Mouse (Mus musculus): ENCODE results near the gene Ythdf2. TPM values are rescaled to one million over a fixed set of nuclear protein-coding genes. Genes with fewer than 3 reads are reported as not detected.

Ythdf2 gene
- polyA plus RNA-seq, 2 experiments, result 32.3 to 109 TPM

DNA sequence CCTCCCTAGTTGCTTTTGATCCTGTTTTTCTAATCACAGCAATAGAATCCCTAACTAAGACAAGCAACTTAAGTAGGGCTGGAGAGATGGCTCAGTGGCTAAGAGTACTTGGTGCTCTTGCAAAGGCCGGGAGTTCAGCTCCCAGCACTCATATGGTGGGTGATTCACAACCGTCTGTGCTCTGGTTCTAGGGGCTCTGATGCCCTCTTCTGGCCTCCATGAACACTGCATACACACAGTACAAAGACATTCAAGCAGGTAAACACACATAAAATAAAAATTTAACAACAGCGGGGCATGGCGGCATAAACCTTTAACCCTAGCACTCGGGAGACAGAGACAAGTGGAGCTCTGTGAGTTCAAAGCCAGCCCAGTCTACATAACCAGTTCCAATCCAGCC, 65.9 kb downstream of the Ythdf2 start:
- no peak overlapping the region for H3K9ac ChIP-seq (ENCODE audit: low read depth, low read length, severe bottlenecking)
- no peak for TF ChIP-seq POLR2A (IDR thresholded peaks at IDR 0.05; ENCODE audit: borderline replicate concordance, extremely low read depth, insufficient read depth, insufficient read length)
- WGBS, result 64% methylated on average over 5 of the region's 5 CpGs
- no peaks in the 10 kb centered on the region for H3K9me3 ChIP-seq (ENCODE audit: control insufficient read depth, low read length)
- peaks cover 38% of the 10 kb centered on the region for H3K27me3 ChIP-seq (ENCODE audit: control insufficient read depth, insufficient read depth, low read length)
- no peak overlapping the region for H3K4me2 ChIP-seq (replicated peaks; ENCODE audit: low read depth, low read length, severe bottlenecking)
- ATAC-seq (ENCODE audit: low FRiP score, low read depth), result no peak
- H3K4me1 ChIP-seq (ENCODE audit: control insufficient read depth, insufficient read depth, low read length), result no peaks in the 10 kb centered on the region
- no peak for DNase-seq (ENCODE audit: low spot score)
- no peaks in the 10 kb centered on the region for H3K36me3 ChIP-seq (ENCODE audit: control insufficient read depth, insufficient read depth, low read length)
- no peak overlapping the region for H3K27ac ChIP-seq (replicated peaks; ENCODE audit: low read depth, low read length)
- no peak overlapping the region for H3K4me3 ChIP-seq (replicated peaks; ENCODE audit: low read length)

DNA sequence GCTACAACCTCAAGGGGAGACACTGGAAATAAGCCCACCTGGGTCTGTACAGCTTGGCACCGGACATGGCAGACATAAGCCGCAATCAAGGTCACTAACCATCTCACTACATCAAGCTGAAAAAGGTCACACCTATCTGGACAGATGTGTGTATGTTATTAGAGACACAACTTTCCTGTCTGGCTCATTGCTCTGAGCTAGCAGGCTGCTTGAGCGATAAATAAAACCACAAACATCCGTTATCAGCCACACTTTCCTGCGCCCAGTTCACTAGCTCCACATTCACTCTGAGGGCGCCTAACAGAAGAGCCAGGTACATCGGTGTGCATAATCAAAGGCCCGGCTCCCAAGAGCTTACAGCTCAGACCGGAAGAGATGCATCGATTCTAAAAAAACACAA, 67.0 kb downstream of the Ythdf2 start:
- no peak for TF ChIP-seq POLR2A (IDR thresholded peaks at IDR 0.05; ENCODE audit: borderline replicate concordance, extremely low read depth, insufficient read depth, insufficient read length)
- WGBS, result 37% methylated on average over 10 of the region's 10 CpGs
- Histone ChIP-seq H3K4me2 (replicated peaks; ENCODE audit: low read depth, low read length, severe bottlenecking) (peak overlapping the region; percentile 91), H3K4me1 (ENCODE audit: control insufficient read depth, insufficient read depth, low read length) (no peaks in the 10 kb centered on the region), H3K27me3 (ENCODE audit: control insufficient read depth, insufficient read depth, low read length) (peaks cover 38% of the 10 kb centered on the region), H3K27ac (replicated peaks; ENCODE audit: low read depth, low read length) (no peak overlapping the region), H3K36me3 (ENCODE audit: control insufficient read depth, insufficient read depth, low read length) (no peaks in the 10 kb centered on the region), H3K9me3 (ENCODE audit: control insufficient read depth, low read length) (no peaks in the 10 kb centered on the region), H3K9ac (ENCODE audit: low read depth, low read length, severe bottlenecking) (no peak overlapping the region), H3K4me3 (replicated peaks; ENCODE audit: low read length) (peak overlapping the region; percentile 50; the same call in 1 of the 2 replicates)
- no peak for DNase-seq (ENCODE audit: low spot score)
- ATAC-seq (ENCODE audit: low FRiP score, low read depth), result no peak

DNA sequence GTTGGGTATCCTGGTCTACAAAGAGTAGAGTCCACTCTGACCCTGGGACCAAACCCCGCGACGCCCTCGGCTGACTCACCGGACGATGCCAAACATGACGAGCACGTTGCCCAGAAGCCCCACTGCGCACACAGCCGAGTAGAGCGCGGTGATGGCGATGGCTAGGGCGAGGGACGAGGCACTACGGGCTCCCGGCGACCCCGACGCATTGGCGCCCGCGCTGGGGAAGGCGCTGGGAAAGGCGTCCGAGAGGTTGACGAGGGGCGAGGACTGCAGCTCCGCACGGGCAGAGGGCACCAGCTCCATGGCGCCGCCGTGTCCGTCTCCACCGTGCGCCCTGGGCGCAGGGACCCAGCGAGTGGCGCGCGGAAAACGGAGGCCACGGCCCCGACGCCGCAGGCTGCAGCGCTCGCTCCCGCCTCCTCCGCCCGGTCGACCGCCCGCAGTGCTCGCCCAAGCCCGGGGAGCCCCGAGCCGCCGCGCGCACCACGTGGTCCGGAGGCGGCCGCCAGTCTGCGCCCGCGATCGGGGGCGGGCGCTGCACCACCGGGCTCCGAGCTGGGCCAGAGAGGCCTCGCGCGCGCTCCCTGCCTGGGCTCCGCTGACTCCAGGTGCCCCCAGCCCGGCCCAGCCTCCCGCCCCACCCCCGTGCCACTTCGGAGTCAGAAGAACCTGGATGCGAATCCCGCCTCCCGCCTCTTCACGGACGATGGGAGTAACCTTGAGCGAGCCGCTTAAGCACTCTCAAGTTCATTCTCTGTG, 67.8 kb downstream of the Ythdf2 start, which contains the start of gene Oprd1:
TSS of gene Oprd1 (minus strand) at position 407 of the 762 bp plus-strand sequence.
- 1% methylated on average over 61 of the region's 89 CpGs for WGBS
- no peak for TF ChIP-seq POLR2A (IDR thresholded peaks at IDR 0.05; ENCODE audit: borderline replicate concordance, extremely low read depth, insufficient read depth, insufficient read length)
- DNase-seq (ENCODE audit: low spot score) (no peak), ATAC-seq (ENCODE audit: low FRiP score, low read depth) (no peak)
- H3K27ac ChIP-seq (replicated peaks; ENCODE audit: low read depth, low read length), result no peak within 1 kb of the TSS
- no peaks in the 10 kb centered on the region for H3K36me3 ChIP-seq (ENCODE audit: control insufficient read depth, insufficient read depth, low read length)
- H3K27me3 ChIP-seq (ENCODE audit: control insufficient read depth, insufficient read depth, low read length), result peaks cover 38% of the 10 kb centered on the region
- H3K4me2 ChIP-seq (replicated peaks; ENCODE audit: low read depth, low read length, severe bottlenecking), result peak within 1 kb of the TSS; percentile 91
- H3K9me3 ChIP-seq (ENCODE audit: control insufficient read depth, low read length), result no peaks in the 10 kb centered on the region
- H3K4me3 ChIP-seq (replicated peaks; ENCODE audit: low read length), result peak within 1 kb of the TSS; percentile 50
- no peaks in the 10 kb centered on the region for H3K4me1 ChIP-seq (ENCODE audit: control insufficient read depth, insufficient read depth, low read length)
- H3K9ac ChIP-seq (ENCODE audit: low read depth, low read length, severe bottlenecking), result peak within 1 kb of the TSS; percentile 48

DNA sequence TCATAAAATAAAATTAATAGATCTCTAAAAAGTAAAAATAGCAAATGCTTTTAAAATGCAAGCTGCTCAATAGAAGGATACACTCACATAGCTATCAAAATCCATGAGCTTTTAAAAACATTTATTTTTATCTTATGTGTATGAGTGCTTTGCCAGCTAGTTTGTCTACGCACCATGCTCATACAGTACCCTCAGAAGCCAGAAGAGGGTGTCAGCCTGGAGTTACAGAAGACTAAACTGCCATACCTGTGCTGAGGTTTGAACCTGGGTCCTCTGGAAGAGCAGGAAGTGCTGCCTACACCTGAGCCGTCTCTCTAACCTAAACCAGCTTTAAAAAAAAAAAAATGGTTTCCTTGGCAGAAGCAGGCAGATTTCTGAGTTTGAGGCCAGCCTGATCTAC, 73.5 kb downstream of the Ythdf2 start:
- no peak overlapping the region for H3K9ac ChIP-seq (ENCODE audit: low read depth, low read length, severe bottlenecking)
- H3K27ac ChIP-seq (replicated peaks; ENCODE audit: low read depth, low read length), result no peak overlapping the region
- TF ChIP-seq POLR2A (IDR thresholded peaks at IDR 0.05; ENCODE audit: borderline replicate concordance, extremely low read depth, insufficient read depth, insufficient read length), result no peak
- H3K4me3 ChIP-seq (replicated peaks; ENCODE audit: low read length), result no peak overlapping the region
- DNase-seq (ENCODE audit: low spot score), result no peak
- whole genome bisulfite sequencing, result 85% methylated on average over 2 of the region's 2 CpGs
- no peak for ATAC-seq (ENCODE audit: low FRiP score, low read depth)
- peaks cover 11% of the 10 kb centered on the region; the same call in 1 of the 2 replicates for H3K27me3 ChIP-seq (ENCODE audit: control insufficient read depth, insufficient read depth, low read length)
- no peak overlapping the region for H3K4me2 ChIP-seq (replicated peaks; ENCODE audit: low read depth, low read length, severe bottlenecking)
- no peaks in the 10 kb centered on the region for H3K36me3 ChIP-seq (ENCODE audit: control insufficient read depth, insufficient read depth, low read length)
- H3K9me3 ChIP-seq (ENCODE audit: control insufficient read depth, low read length), result no peaks in the 10 kb centered on the region
- no peaks in the 10 kb centered on the region for H3K4me1 ChIP-seq (ENCODE audit: control insufficient read depth, insufficient read depth, low read length)

DNA sequence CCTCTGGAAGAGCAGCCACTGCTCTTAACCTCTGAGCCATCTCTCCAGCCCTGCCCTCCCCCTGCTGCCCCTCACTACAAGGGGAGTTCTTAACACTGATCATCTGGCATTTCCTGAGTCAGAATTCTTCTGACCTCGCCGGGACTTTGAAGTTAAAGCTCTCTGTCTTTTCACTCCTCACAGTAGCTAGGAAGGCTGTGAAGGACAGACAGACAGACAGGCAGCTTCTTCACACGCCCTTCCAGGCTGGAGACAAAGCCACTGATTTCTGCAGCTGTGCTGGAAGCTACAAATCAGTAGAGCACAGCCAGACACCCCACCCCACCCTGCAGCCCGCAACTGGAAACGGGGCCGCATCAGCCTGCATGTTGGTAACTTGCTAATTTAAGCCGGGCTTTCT, 75.1 kb downstream of the Ythdf2 start:
- Histone ChIP-seq H3K27me3 (ENCODE audit: control insufficient read depth, insufficient read depth, low read length) (peaks cover 4% of the 10 kb centered on the region; the same call in 1 of the 2 replicates), H3K4me2 (replicated peaks; ENCODE audit: low read depth, low read length, severe bottlenecking) (no peak overlapping the region), H3K4me3 (replicated peaks; ENCODE audit: low read length) (no peak overlapping the region), H3K9ac (ENCODE audit: low read depth, low read length, severe bottlenecking) (no peak overlapping the region), H3K4me1 (ENCODE audit: control insufficient read depth, insufficient read depth, low read length) (no peaks in the 10 kb centered on the region), H3K9me3 (ENCODE audit: control insufficient read depth, low read length) (no peaks in the 10 kb centered on the region), H3K36me3 (ENCODE audit: control insufficient read depth, insufficient read depth, low read length) (no peaks in the 10 kb centered on the region), H3K27ac (replicated peaks; ENCODE audit: low read depth, low read length) (no peak overlapping the region)
- DNase-seq (ENCODE audit: low spot score) (no peak), ATAC-seq (ENCODE audit: low FRiP score, low read depth) (no peak)
- TF ChIP-seq POLR2A (IDR thresholded peaks at IDR 0.05; ENCODE audit: borderline replicate concordance, extremely low read depth, insufficient read depth, insufficient read length), result no peak
- WGBS, result 74% methylated on average over 7 of the region's 7 CpGs

Small RNA genes lying within 50 kb of the gene (microRNA-seq; reads per million reads assigned to microRNA genes)
- not detected for gene Gm22033

Other genes with a start within 250 kb of the Ythdf2 start
- gene Gm10300, start 137.6 kb downstream of the Ythdf2 start, polyA plus RNA-seq (2012; rRNA removed), result 0.08 and 0.12 TPM in 2 replicates
- 0.08 TPM in 1 of 2 replicates, not detected in the other for gene Gm10300, start 137.6 kb downstream of the Ythdf2 start, polyA plus RNA-seq (2014; fragmentation: Nextera tagmentation; extraction: Ambion mirVana)
- gene Epb41, start 137.0 kb downstream of the Ythdf2 start, polyA plus RNA-seq (2012; rRNA removed), result 60.6 and 61.3 TPM in 2 replicates
- 76.0 and 76.4 TPM in 2 replicates for gene Epb41, start 137.0 kb downstream of the Ythdf2 start, polyA plus RNA-seq (2014; fragmentation: Nextera tagmentation; extraction: Ambion mirVana)
- 0.65 and 0.91 TPM in 2 replicates for gene Oprd1, start 67.8 kb downstream of the Ythdf2 start, polyA plus RNA-seq (2012; rRNA removed)
- 0.18 and 0.23 TPM in 2 replicates for gene Oprd1, start 67.8 kb downstream of the Ythdf2 start, polyA plus RNA-seq (2014; fragmentation: Nextera tagmentation; extraction: Ambion mirVana)
- 33.8 and 34.2 TPM in 2 replicates for gene Gmeb1, start 49.3 kb upstream of the Ythdf2 start, polyA plus RNA-seq (2012; rRNA removed)
- 28.4 and 34.0 TPM in 2 replicates for gene Gmeb1, start 49.3 kb upstream of the Ythdf2 start, polyA plus RNA-seq (2014; fragmentation: Nextera tagmentation; extraction: Ambion mirVana)
- gene Taf12, start 62.1 kb upstream of the Ythdf2 start, polyA plus RNA-seq (2012; rRNA removed), result 24.6 and 31.5 TPM in 2 replicates
- 47.8 and 52.2 TPM in 2 replicates for gene Taf12, start 62.1 kb upstream of the Ythdf2 start, polyA plus RNA-seq (2014; fragmentation: Nextera tagmentation; extraction: Ambion mirVana)
- 2.0 TPM in 2 replicates for gene Rab42, start 91.1 kb upstream of the Ythdf2 start, polyA plus RNA-seq (2012; rRNA removed)
- 1.0 and 1.2 TPM in 2 replicates for gene Rab42, start 91.1 kb upstream of the Ythdf2 start, polyA plus RNA-seq (2014; fragmentation: Nextera tagmentation; extraction: Ambion mirVana)
- 30.4 and 36.6 TPM in 2 replicates for gene Trnau1ap, start 117.2 kb upstream of the Ythdf2 start, polyA plus RNA-seq (2012; rRNA removed)
- gene Trnau1ap, start 117.2 kb upstream of the Ythdf2 start, polyA plus RNA-seq (2014; fragmentation: Nextera tagmentation; extraction: Ambion mirVana), result 74.4 and 77.5 TPM in 2 replicates
- 38.7 and 39.4 TPM in 2 replicates for gene Rcc1, start 141.3 kb upstream of the Ythdf2 start, polyA plus RNA-seq (2012; rRNA removed)
- 41.3 and 42.0 TPM in 2 replicates for gene Rcc1, start 141.3 kb upstream of the Ythdf2 start, polyA plus RNA-seq (2014; fragmentation: Nextera tagmentation; extraction: Ambion mirVana)
- 26.9 and 28.5 TPM in 2 replicates for gene Phactr4, start 210.2 kb upstream of the Ythdf2 start, polyA plus RNA-seq (2012; rRNA removed)
- gene Phactr4, start 210.2 kb upstream of the Ythdf2 start, polyA plus RNA-seq (2014; fragmentation: Nextera tagmentation; extraction: Ambion mirVana), result 23.6 and 25.9 TPM in 2 replicates

All from limb, embryonic 14.5 days (tissue).